Mouse (Mus musculus): Measurements from ENCODE around the gene Ifitm2.

The Ifitm2 gene

DNA sequence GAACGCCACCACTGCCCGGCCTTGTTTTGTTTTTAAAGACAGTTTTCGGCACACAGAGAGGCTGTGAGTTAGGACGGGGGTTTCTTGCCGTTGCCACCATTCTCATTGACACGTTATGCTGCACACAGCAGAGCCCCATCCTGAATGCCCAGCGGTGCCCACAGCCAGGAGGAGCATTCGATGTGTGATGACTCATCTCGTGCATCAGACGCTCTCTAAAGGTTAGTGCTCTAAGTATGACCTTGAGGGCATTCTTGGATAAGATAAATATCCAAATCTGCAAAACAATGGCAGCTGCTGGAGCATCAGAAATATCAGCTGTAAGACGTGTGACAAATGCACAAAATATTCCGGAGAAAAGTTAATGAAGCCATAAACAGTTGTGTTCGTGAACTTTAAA, 48.7 kb downstream of the Ifitm2 start:
- in situ Hi-C loops (cut with MboI, MseI), result no loop called here

GRCm38 (mm10) chr7:140905642-140906081, 50.1 kb downstream of the Ifitm2 start:
- in situ Hi-C loops (cut with MboI, MseI), result no loop called here
